Mouse (Mus musculus) layer of hippocampus, adult 8-10 months (tissue): ENCODE measurements around the gene Slc39a11. TPM values are rescaled to one million over a fixed set of nuclear protein-coding genes. Genes with fewer than 3 reads are reported as not detected.

Experiments
- DNase-seq, 2 experiments: peaks; one replicate each; pipeline ENCODE4 v3.0.0; 2022; ENCODE audit warnings: low spot score in 2 of 2
- total RNA-seq, 4 experiments: library from RNA; stranded (reverse); gene quantifications; 2 replicates each; pipeline ENCODE4 v1.2.4; 2022

Gene Slc39a11
- total RNA-seq, 4 experiments from 2014 or later = 20.2 to 24.3 (median 23.4) TPM

DNA sequence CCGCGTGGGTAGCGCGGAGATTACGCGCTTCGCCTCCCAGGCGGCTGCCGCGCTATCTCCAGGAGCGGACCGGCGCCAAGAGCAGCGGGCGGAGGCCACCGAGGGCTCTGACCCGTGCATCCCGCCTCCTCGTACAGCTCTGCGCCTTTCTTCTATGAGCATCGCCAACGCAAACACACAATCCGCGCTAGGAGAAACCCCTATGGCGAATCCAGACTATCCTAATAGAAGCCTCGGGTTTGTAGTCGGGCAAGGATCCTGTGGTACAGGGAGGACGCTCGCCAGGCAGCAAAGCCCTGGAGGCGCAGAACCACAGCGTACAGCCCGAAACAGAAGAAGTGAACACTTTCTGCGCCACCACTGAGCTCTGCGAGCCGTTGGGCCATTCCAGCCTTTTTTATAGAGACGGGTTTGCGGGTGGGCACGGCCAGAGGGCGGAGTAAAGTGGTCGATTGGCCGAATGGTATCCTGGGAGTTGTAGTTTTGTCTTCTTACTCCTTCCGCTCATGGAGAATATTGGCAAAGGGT is 448.3 kb downstream of the Slc39a11 start:
- DNase-seq = peak; percentile 92 to 95

DNA sequence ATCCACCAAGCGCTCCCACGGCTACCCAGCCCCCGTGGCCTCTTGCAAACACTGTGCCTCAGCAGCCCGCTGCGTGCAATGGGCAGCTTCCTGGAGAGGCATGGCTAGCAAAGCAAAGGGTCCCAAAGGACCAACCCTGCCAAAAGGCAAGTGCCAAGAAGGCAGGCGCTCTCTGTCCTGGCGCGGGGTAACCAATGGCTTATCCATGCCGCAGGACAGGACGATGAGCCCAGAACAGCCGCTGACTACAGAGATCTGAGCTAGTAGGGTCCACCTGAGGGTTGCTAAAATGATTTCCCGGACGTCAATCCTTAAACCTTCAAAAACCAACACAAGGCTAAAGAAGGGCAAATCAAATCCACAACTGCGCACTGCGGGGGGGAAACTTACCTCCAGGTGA is 449.0 kb downstream of the Slc39a11 start:
- DNase-seq = no peak

DNA sequence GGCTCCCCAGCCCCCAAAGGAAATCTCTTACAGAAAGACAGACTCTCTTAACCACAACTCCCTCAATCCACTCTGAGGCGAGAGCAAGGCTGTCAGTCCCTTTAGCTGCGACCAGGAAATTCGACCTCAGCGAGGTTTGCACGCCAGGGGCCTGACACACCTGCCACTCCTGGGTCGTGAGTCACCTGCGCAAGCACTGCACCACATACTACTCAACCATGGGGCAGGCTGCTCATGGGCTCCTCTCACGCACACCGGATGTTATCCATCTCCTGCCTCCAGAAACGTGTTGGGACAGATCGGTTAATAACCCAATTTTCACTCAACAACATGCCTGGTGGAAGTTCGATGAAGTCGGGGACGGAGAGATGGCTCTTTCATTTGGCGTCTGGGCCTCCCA is 451.3 kb downstream of the Slc39a11 start:
- no peak for DNase-seq

DNA sequence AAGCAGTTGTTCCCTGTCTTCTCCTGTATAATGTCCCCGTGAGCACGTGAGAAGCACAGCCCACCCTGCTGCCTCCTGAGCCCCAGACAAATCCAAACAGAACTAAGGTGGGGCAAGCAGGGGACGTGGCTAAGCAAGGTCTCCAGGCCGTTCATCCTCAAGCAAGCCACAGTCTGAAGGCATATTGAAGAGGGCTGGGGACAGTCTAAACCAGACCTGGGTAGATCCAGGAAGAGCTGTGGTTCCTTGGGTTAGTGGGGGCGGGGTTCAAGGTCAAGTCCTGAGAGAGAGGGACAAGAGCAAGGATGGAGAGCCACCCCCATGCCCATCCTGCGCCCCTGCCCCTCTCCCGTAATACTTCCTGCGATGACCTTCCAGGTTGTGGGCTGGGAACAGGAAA is 452.3 kb downstream of the Slc39a11 start:
- no peak for DNase-seq

DNA sequence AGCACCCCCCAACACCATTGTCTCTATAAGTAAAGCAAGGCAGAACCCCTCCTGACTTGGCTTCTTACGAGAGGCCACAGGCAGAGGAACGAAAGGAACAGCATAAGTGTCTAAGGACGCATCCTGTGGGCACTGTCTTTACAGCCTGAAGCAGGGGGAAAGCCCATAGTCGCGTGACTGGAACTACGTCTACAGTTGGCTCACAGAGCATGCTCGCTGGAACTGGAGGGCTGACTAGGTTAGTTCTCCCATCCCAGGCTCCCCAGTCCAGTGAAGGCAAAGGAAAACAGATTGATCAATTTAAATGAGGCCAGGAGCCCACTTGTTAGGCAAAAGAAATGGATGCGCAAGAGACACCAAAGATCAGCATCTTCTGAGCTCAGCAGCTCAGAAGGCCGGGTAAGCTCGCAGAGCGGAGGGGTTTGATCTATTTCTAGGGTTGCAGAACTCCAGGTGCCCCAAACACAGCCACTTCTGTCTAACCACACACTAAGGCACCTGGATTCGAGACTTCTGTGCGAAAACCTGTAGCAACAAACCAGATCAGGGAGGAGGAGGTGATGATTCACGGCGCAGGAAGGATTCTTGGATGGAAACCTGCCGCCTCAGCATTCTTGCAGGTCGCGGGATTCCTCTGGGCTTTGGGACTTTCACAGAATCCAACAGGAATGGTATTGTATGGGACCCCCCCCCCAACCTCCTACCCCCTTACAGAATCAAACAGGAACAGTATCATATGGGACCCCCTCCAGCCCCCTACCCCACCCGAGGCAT is 453.5 kb downstream of the Slc39a11 start:
- no peak for DNase-seq

Other genes starting within 250 kb of the Slc39a11 start
- gene Sstr2, start 30.7 kb downstream of the Slc39a11 start, total RNA-seq = 10 to 100 TPM; 17.5 to 20.8 (median 19.0) TPM
- gene Cog1, start 910 bp downstream of the Slc39a11 start, total RNA-seq = 10 to 100 TPM; 48.6 to 61.6 (median 57.1) TPM
- 10 to 100 TPM; 26.8 to 28.6 (median 27.6) TPM for gene Fam104a, start 34.1 kb upstream of the Slc39a11 start, total RNA-seq
- gene D11Wsu47e, start 34.3 kb upstream of the Slc39a11 start, total RNA-seq = 10 to 100 TPM; 14.1 to 17.1 (median 15.7) TPM
- under 1 TPM in 1 of 4 experiments, not detected in 3; 0.68 TPM for gene Cpsf4l, start 59.9 kb upstream of the Slc39a11 start, total RNA-seq
- gene Cdc42ep4, start 101.8 kb upstream of the Slc39a11 start, total RNA-seq = 10 to 100 TPM; 32.4 to 41.1 (median 37.3) TPM